Mouse (Mus musculus): ENCODE results near the gene 4930432K21Rik.

GRCm38 (mm10) chr8:84103601-84104000, 44.2 kb upstream of the 4930432K21Rik start:
- TF ChIP-seq POLR2A (IDR thresholded peaks at IDR 0.05; ENCODE audit: insufficient read length, low read depth), result no peak
- no peak for TF ChIP-seq MYOD1 (IDR thresholded peaks at IDR 0.05; ENCODE audit: control insufficient read depth in 1 of 3, insufficient read length in 2 of 3, low read depth in 2 of 3)
- TF ChIP-seq MAX (IDR thresholded peaks at IDR 0.05; ENCODE audit: low read depth), result no peak
- TF ChIP-seq E2F4 (IDR thresholded peaks at IDR 0.05; ENCODE audit: insufficient read depth), result no peak
- TF ChIP-seq POLR2AphosphoS2 (IDR thresholded peaks at IDR 0.05; ENCODE audit: insufficient read length, low read depth), result no peak
- no peak for TF ChIP-seq USF1 (IDR thresholded peaks at IDR 0.05; ENCODE audit: low read depth)
